Mouse (Mus musculus): Measurements from ENCODE around the gene Cacng6. TPM values are rescaled to one million over a fixed set of nuclear protein-coding genes. Genes with fewer than 3 reads are reported as not detected.
A peak's percentile ranks its signal among the peaks of the same experiment; 100 is the strongest.

Cacng6 gene
- polyA plus RNA-seq, 1 experiment from 2014 or later = 0.29 TPM

DNA sequence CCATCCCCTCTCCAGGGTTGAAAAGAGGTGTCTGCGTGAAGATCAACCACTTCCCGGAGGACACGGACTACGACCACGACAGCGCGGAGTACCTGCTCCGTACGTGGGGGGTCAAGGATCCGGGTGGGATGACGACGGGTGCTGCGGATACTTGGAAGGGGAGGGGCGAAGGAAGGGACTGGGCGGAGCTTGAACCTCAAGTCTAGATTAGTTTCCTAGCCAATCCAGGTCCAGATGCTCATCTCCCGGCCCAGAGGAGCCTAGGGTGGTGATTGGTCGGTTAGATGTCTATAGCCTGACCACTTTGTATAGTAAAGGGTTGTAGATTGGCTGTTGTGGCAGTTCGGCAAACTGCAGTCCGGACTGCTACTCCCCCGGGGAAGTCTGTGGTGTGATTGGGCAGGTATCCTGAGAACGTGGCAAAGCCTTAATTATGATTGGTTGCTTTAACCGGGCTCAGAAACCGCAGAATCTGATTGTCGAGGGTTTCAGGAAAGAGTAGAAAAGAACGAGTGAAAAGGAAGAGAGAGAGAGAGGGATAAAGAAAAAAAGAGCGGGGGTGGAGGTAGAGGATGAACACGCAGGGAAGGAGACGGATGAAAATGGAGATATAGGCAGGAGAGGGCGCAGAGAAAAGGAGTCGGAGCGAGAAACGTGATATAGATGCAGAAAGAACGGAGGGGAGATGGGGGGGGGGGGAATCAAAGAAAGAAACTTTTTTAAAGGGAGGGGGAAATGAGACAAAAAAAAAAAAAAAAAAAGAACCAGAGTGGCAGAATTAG is 12.6 kb upstream of the Cacng6 start:
- Histone ChIP-seq H3K27ac (ENCODE audit: low read depth, low read length) (no peak overlapping the region), H3K36me3 (ENCODE audit: control insufficient read depth, insufficient read depth, low read length) (no peaks in the 10 kb centered on the region), H3K4me2 (ENCODE audit: low read depth, low read length) (peak overlapping the region; percentile 80), H3K4me1 (ENCODE audit: control insufficient read depth, insufficient read depth, low read length) (peaks cover 8% of the 10 kb centered on the region), H3K9ac (replicated peaks; ENCODE audit: low read depth, low read length) (peak overlapping the region; percentile 39; the same call in 1 of the 2 replicates), H3K4me3 (ENCODE audit: low read depth, low read length) (peak overlapping the region; percentile 31), H3K9me3 (ENCODE audit: control insufficient read depth, low read length) (no peaks in the 10 kb centered on the region), H3K27me3 (ENCODE audit: control insufficient read depth, insufficient read depth, low read length) (peaks cover 26% of the 10 kb centered on the region)
- peak; percentile 91 for ATAC-seq (ENCODE audit: low read depth)
- WGBS = under 1% methylated on average over 33 of the region's 33 CpGs

DNA sequence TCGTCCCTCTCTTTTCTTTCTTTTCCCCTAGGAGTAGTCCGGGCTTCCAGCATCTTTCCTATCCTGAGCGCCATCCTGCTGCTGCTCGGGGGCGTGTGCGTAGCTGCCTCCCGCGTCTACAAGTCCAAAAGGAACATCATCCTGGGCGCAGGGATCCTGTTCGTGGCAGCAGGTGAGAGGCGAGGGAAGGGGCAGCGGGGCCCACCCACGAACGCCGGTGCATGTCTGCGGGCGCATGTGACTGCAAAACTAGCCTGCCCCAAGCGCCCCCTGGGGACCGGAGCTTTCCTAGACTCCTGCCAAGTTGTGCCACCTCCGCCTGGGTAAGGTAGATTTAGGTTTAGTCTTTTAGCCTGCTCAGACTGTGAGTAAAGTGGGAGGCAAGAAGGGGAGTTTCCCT is 12.0 kb upstream of the Cacng6 start:
- Histone ChIP-seq H3K4me3 (ENCODE audit: low read depth, low read length) (peak overlapping the region; percentile 31), H3K27me3 (ENCODE audit: control insufficient read depth, insufficient read depth, low read length) (peaks cover 30% of the 10 kb centered on the region), H3K4me2 (ENCODE audit: low read depth, low read length) (peak overlapping the region; percentile 80), H3K9ac (replicated peaks; ENCODE audit: low read depth, low read length) (peak overlapping the region; percentile 39; the same call in 1 of the 2 replicates), H3K27ac (ENCODE audit: low read depth, low read length) (no peak overlapping the region), H3K9me3 (ENCODE audit: control insufficient read depth, low read length) (no peaks in the 10 kb centered on the region), H3K36me3 (ENCODE audit: control insufficient read depth, insufficient read depth, low read length) (no peaks in the 10 kb centered on the region), H3K4me1 (ENCODE audit: control insufficient read depth, insufficient read depth, low read length) (peaks cover 8% of the 10 kb centered on the region)
- ATAC-seq (ENCODE audit: low read depth) = no peak
- under 1% methylated on average over 20 of the region's 20 CpGs for WGBS

DNA sequence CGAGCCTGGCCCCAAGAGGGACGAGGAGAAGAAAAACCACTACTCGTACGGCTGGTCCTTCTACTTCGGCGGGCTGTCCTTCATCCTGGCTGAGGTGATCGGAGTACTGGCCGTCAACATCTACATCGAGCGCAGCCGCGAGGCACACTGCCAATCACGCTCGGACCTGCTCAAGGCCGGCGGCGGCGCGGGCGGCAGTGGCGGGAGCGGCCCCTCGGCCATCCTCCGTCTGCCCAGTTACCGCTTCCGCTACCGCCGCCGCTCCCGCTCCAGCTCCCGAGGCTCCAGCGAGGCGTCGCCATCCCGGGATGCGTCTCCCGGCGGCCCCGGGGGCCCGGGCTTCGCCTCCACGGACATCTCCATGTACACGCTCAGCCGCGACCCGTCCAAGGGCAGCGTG is 9.1 kb upstream of the Cacng6 start:
- 0 out of 2 replicates have a peak, but pooled peaks have one; percentile 7 for ATAC-seq (ENCODE audit: low read depth)
- H3K4me3 ChIP-seq (ENCODE audit: low read depth, low read length) = peak overlapping the region; percentile 53
- no peak overlapping the region for H3K27ac ChIP-seq (ENCODE audit: low read depth, low read length)
- H3K9me3 ChIP-seq (ENCODE audit: control insufficient read depth, low read length) = no peaks in the 10 kb centered on the region
- peaks cover 35% of the 10 kb centered on the region for H3K27me3 ChIP-seq (ENCODE audit: control insufficient read depth, insufficient read depth, low read length)
- peak overlapping the region; percentile 98 for H3K4me2 ChIP-seq (ENCODE audit: low read depth, low read length)
- no peaks in the 10 kb centered on the region for H3K36me3 ChIP-seq (ENCODE audit: control insufficient read depth, insufficient read depth, low read length)
- H3K9ac ChIP-seq (replicated peaks; ENCODE audit: low read depth, low read length) = peak overlapping the region; percentile 64
- H3K4me1 ChIP-seq (ENCODE audit: control insufficient read depth, insufficient read depth, low read length) = peaks cover 8% of the 10 kb centered on the region
- under 1% methylated on average over 42 of the region's 47 CpGs for WGBS

DNA sequence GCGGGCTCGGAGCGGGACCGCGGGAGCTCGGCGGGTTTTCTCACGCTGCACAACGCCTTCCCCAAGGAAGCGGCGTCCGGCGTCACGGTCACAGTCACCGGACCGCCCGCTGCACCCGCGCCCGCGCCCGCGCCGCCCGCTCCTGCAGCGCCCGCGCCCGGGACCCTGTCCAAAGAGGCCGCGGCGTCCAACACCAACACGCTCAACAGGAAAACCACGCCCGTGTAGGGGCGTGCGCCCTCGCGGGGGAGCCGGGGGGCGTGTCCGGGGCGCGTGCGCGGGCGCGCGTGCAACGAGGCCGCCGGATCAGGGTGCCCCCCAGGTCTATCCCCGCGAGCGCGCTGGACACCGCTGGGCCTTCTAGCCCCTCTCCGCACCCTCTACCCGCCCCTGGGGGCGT is 8.6 kb upstream of the Cacng6 start:
- ATAC-seq (ENCODE audit: low read depth) = peak; percentile 29; the same call in 1 of the 2 replicates
- H3K9ac ChIP-seq (replicated peaks; ENCODE audit: low read depth, low read length) = peak overlapping the region; percentile 64

DNA sequence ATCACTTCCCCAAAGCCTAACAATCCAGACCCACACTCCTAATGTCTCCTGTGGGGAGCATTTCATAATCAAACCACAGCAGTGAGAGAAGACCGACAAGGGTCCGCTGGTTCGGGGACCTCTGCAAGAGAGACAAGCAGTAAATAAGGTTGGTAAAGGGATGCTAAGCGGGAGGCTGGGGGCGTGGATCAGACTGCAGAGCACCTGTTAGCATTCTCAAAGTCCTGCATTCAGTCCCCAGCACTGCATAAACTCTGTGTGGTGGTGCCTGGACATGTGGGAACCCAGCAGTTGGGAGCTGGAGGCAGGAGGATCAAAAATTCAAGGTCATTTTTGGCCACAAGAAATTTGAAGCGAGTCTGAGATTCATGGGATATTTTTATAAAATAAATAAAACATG is 4.1 kb upstream of the Cacng6 start:
- H3K9ac ChIP-seq (replicated peaks; ENCODE audit: low read depth, low read length) = no peak overlapping the region
- no peak overlapping the region for H3K27ac ChIP-seq (ENCODE audit: low read depth, low read length)
- H3K27me3 ChIP-seq (ENCODE audit: control insufficient read depth, insufficient read depth, low read length) = peaks cover 30% of the 10 kb centered on the region
- no peak overlapping the region for H3K4me3 ChIP-seq (ENCODE audit: low read depth, low read length)
- no peaks in the 10 kb centered on the region for H3K9me3 ChIP-seq (ENCODE audit: control insufficient read depth, low read length)
- H3K36me3 ChIP-seq (ENCODE audit: control insufficient read depth, insufficient read depth, low read length) = no peaks in the 10 kb centered on the region
- no peak for ATAC-seq (ENCODE audit: low read depth)
- H3K4me1 ChIP-seq (ENCODE audit: control insufficient read depth, insufficient read depth, low read length) = 0 out of 2 replicates have a peak, but pooled peaks cover 5% of the 10 kb centered on the region
- WGBS = 36% methylated on average over 6 of the region's 6 CpGs
- no peak overlapping the region for H3K4me2 ChIP-seq (ENCODE audit: low read depth, low read length)

More for the DNA sequence above, 8.6 kb upstream of the Cacng6 start:
- Histone ChIP-seq H3K4me3 (ENCODE audit: low read depth, low read length) (peak overlapping the region; percentile 53), H3K36me3 (ENCODE audit: control insufficient read depth, insufficient read depth, low read length) (no peaks in the 10 kb centered on the region), H3K9me3 (ENCODE audit: control insufficient read depth, low read length) (no peaks in the 10 kb centered on the region), H3K4me1 (ENCODE audit: control insufficient read depth, insufficient read depth, low read length) (peaks cover 8% of the 10 kb centered on the region), H3K27ac (ENCODE audit: low read depth, low read length) (no peak overlapping the region), H3K27me3 (ENCODE audit: control insufficient read depth, insufficient read depth, low read length) (peaks cover 36% of the 10 kb centered on the region), H3K4me2 (ENCODE audit: low read depth, low read length) (peak overlapping the region; percentile 98)
- WGBS = 0% methylated on average over 32 of the region's 60 CpGs

DNA sequence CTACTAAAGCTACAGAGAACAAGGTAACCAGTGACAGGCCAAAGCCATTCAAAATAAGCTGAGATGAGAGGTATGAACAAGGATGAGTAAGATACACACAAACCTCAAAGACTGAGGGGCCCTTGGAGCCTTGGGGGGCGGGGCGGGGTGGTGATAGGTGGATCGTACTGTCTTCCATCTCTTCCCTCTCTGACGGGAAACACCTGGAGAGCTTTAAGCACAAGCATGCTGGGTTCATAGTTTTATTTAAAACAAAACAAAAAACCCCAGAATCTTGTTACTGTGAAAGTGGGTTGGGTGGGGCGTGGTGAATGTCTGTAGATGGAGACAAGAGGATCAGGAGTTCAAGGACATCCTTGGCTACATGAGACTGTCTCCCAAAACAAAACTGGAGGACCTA is 3.5 kb upstream of the Cacng6 start:
- Histone ChIP-seq H3K4me2 (ENCODE audit: low read depth, low read length) (no peak overlapping the region), H3K27me3 (ENCODE audit: control insufficient read depth, insufficient read depth, low read length) (peaks cover 26% of the 10 kb centered on the region), H3K9me3 (ENCODE audit: control insufficient read depth, low read length) (no peaks in the 10 kb centered on the region), H3K36me3 (ENCODE audit: control insufficient read depth, insufficient read depth, low read length) (no peaks in the 10 kb centered on the region), H3K27ac (ENCODE audit: low read depth, low read length) (no peak overlapping the region), H3K4me3 (ENCODE audit: low read depth, low read length) (no peak overlapping the region), H3K9ac (replicated peaks; ENCODE audit: low read depth, low read length) (no peak overlapping the region), H3K4me1 (ENCODE audit: control insufficient read depth, insufficient read depth, low read length) (0 out of 2 replicates have a peak, but pooled peaks cover 3% of the 10 kb centered on the region)
- ATAC-seq (ENCODE audit: low read depth) = no peak
- WGBS = 62% methylated on average over 5 of the region's 5 CpGs

DNA sequence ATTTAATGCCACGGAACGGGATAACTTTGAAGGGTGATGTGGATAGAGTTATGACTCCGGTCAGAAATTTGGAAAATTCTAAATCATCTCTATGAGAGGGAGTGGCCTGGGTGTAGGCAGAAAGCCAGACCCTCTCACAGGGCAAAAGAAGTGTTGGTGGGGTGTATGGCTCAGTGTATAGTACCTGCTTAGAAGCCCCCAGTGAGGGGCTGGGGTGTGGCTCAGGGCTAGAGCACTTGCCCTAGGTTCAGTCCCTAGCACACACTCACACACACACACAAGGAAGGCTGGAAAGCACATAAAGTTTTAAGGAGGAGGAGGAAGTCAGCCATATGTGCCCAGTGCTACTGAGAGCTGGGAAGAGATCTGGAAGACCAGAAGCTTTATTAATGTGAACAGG is 2.7 kb upstream of the Cacng6 start:
- H3K9ac ChIP-seq (replicated peaks; ENCODE audit: low read depth, low read length) = no peak overlapping the region
- peaks cover 24% of the 10 kb centered on the region for H3K27me3 ChIP-seq (ENCODE audit: control insufficient read depth, insufficient read depth, low read length)
- H3K27ac ChIP-seq (ENCODE audit: low read depth, low read length) = no peak overlapping the region
- no peaks in the 10 kb centered on the region for H3K9me3 ChIP-seq (ENCODE audit: control insufficient read depth, low read length)
- no peak overlapping the region for H3K4me3 ChIP-seq (ENCODE audit: low read depth, low read length)
- no peak for ATAC-seq (ENCODE audit: low read depth)
- no peaks in the 10 kb centered on the region for H3K36me3 ChIP-seq (ENCODE audit: control insufficient read depth, insufficient read depth, low read length)
- no peak overlapping the region for H3K4me2 ChIP-seq (ENCODE audit: low read depth, low read length)
- 0 out of 2 replicates have a peak, but pooled peaks cover 3% of the 10 kb centered on the region for H3K4me1 ChIP-seq (ENCODE audit: control insufficient read depth, insufficient read depth, low read length)
- WGBS = 92% methylated on average over 3 of the region's 3 CpGs

DNA sequence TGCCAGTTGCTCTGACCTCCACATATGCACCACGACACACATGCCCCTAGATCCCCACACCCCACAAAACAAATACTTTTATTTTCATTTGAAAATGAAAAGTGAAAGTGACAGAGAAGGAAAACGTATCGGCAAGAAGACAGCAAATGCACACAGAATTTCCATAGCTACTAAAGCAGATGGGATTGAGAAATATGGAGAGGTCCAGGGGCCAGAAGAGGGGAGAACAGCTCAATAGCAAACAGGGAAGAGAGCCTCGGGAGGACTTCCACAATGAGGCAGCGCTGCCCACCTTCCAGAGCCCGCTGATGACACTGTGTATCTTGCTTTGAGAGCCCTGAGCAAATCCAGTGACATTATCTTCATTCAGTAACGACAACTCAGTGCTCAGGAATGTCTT is 1.9 kb upstream of the Cacng6 start:
- no peak overlapping the region for H3K27ac ChIP-seq (ENCODE audit: low read depth, low read length)
- H3K4me3 ChIP-seq (ENCODE audit: low read depth, low read length) = no peak overlapping the region
- 72% methylated on average over 7 of the region's 7 CpGs for WGBS
- no peak overlapping the region for H3K4me2 ChIP-seq (ENCODE audit: low read depth, low read length)
- no peak for ATAC-seq (ENCODE audit: low read depth)
- no peak overlapping the region for H3K9ac ChIP-seq (replicated peaks; ENCODE audit: low read depth, low read length)
- peaks cover 20% of the 10 kb centered on the region for H3K27me3 ChIP-seq (ENCODE audit: control insufficient read depth, insufficient read depth, low read length)
- H3K9me3 ChIP-seq (ENCODE audit: control insufficient read depth, low read length) = no peaks in the 10 kb centered on the region
- no peaks in the 10 kb centered on the region for H3K36me3 ChIP-seq (ENCODE audit: control insufficient read depth, insufficient read depth, low read length)
- H3K4me1 ChIP-seq (ENCODE audit: control insufficient read depth, insufficient read depth, low read length) = 0 out of 2 replicates have a peak, but pooled peaks cover 3% of the 10 kb centered on the region

DNA sequence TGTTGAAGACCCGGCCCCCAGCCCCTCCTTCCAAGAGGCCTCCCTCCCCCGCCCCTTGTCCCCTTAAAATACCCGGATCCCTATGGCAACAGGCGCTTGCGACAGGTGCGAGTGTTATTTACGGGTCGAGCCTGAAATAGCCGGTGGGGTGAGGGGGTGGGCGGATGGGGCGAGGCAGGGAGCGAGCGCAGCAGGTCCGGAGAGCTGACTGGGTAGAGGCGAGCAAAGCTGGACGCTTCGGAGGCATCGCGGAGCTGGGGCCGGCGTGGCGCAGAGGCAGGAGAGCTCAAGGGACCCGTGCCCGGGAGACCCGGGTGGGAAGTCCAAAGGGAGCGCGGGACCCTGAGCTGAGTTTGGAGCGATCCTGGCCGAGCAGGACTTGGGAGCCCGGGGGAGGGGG is 565 bp upstream of the Cacng6 start:
- 2% methylated on average over 30 of the region's 30 CpGs for WGBS
- Histone ChIP-seq H3K9ac (replicated peaks; ENCODE audit: low read depth, low read length) (no peak overlapping the region), H3K4me2 (ENCODE audit: low read depth, low read length) (peak overlapping the region; percentile 32; the same call in 1 of the 2 replicates), H3K4me1 (ENCODE audit: control insufficient read depth, insufficient read depth, low read length) (0 out of 2 replicates have a peak, but pooled peaks cover 3% of the 10 kb centered on the region), H3K4me3 (ENCODE audit: low read depth, low read length) (no peak overlapping the region; the same call in 1 of the 2 replicates), H3K27me3 (ENCODE audit: control insufficient read depth, insufficient read depth, low read length) (peaks cover 17% of the 10 kb centered on the region), H3K9me3 (ENCODE audit: control insufficient read depth, low read length) (no peaks in the 10 kb centered on the region), H3K27ac (ENCODE audit: low read depth, low read length) (no peak overlapping the region), H3K36me3 (ENCODE audit: control insufficient read depth, insufficient read depth, low read length) (no peaks in the 10 kb centered on the region)
- ATAC-seq (ENCODE audit: low read depth) = peak; percentile 62

Measured in neural tube, embryonic 14.5 days (tissue).